Comparison of ENCODE assay signal across 11 mouse cellular contexts in genomic region chr5:143704875-143705658, GRCm38 (mm10). TPM values are rescaled to one million over a fixed set of nuclear protein-coding genes. Genes with fewer than 3 reads are reported as not detected.
DNase-seq lines count a peak whose midpoint lies in the region; ATAC-seq lines count a peak whose summit lies in the region.
"Had no signal": no experiment of that assay in that cellular context is flagged by ENCODE, and none has a peak within 500 bp of the region (broad histone marks: within the 10 kb centered on the region; RNA-seq: fewer than 3 reads in every experiment).

No protein-coding gene starts in this region.

- no peak overlapping the region for H3K4me3 ChIP-seq in heart, embryonic 12.5 days
- H3K4me3 ChIP-seq in liver, embryonic 15.5 days (replicated peaks): no peak overlapping the region
- no peak overlapping the region for H3K4me3 ChIP-seq in kidney, embryonic 16.5 days (ENCODE audit: low read length)

- peaks cover 33% of the 10 kb centered on the region for H3K4me1 ChIP-seq in heart, embryonic 12.5 days (replicated peaks)
- peaks cover 53% of the 10 kb centered on the region for H3K4me1 ChIP-seq in liver, embryonic 15.5 days (replicated peaks)
- H3K4me1 ChIP-seq in kidney, embryonic 16.5 days (ENCODE audit: insufficient read depth, low read length): no peaks in the 10 kb centered on the region

- H3K9ac ChIP-seq in heart, embryonic 12.5 days: peak overlapping the region; percentile 11; the same call in 1 of the 2 replicates
- H3K9ac ChIP-seq in liver, embryonic 15.5 days: peak overlapping the region; percentile 1; the same call in 1 of the 2 replicates
- H3K9ac ChIP-seq in kidney, embryonic 16.5 days (replicated peaks; ENCODE audit: low read length): no peak overlapping the region

- peak overlapping the region; percentile 69 for H3K27ac ChIP-seq in heart, embryonic 12.5 days (ENCODE audit: poor library complexity, severe bottlenecking)
- peak overlapping the region; percentile 67 for H3K27ac ChIP-seq in liver, embryonic 15.5 days (replicated peaks)
- H3K27ac ChIP-seq in kidney, embryonic 16.5 days (ENCODE audit: low read length): no peak overlapping the region

- no peaks in the 10 kb centered on the region for H3K9me3 ChIP-seq in heart, embryonic 12.5 days (replicated peaks)
- H3K9me3 ChIP-seq in liver, embryonic 15.5 days (replicated peaks): no peaks in the 10 kb centered on the region
- no peaks in the 10 kb centered on the region for H3K9me3 ChIP-seq in kidney, embryonic 16.5 days (ENCODE audit: low read length)

- H3K27me3 ChIP-seq in heart, embryonic 12.5 days (replicated peaks): 0 out of 2 replicates have a peak, but pooled peaks cover 3% of the 10 kb centered on the region
- H3K27me3 ChIP-seq in liver, embryonic 15.5 days: no peaks in the 10 kb centered on the region
- H3K27me3 ChIP-seq in kidney, embryonic 16.5 days (ENCODE audit: insufficient read depth, low read length): no peaks in the 10 kb centered on the region

- peaks cover 76% of the 10 kb centered on the region for H3K36me3 ChIP-seq in heart, embryonic 12.5 days
- H3K36me3 ChIP-seq in liver, embryonic 15.5 days (replicated peaks): peaks cover 88% of the 10 kb centered on the region
- peaks cover 50% of the 10 kb centered on the region for H3K36me3 ChIP-seq in kidney, embryonic 16.5 days (ENCODE audit: insufficient read depth, low read length)

- H3K4me2 ChIP-seq in heart, embryonic 12.5 days: no peak overlapping the region
- H3K4me2 ChIP-seq in liver, embryonic 15.5 days: no peak overlapping the region
- H3K4me2 ChIP-seq in kidney, embryonic 16.5 days (replicated peaks; ENCODE audit: low read depth, low read length): no peak overlapping the region

- intact Hi-C loops in left cerebral cortex, postnatal 4 days (cut with DNase I): no loop called here
- intact Hi-C loops in left cerebral cortex, postnatal 14 days (cut with DNase I): no loop called here

- WGBS in heart, embryonic 12.5 days: 84% methylated on average over 13 of the region's 13 CpGs
- 84% methylated on average over 13 of the region's 13 CpGs for WGBS in liver, embryonic 15.5 days (ENCODE audit: insufficient replicate concordance)
- 82% methylated on average over 13 of the region's 13 CpGs for WGBS in kidney, embryonic 16.5 days

- ATAC-seq in heart, embryonic 12.5 days (ENCODE audit: insufficient number of reproducible peaks, low FRiP score): no peak
- no peak for ATAC-seq in liver, embryonic 15.5 days (ENCODE audit: insufficient read depth)
- ATAC-seq in kidney, embryonic 16.5 days (ENCODE audit: low FRiP score, low TSS enrichment): no peak
- ATAC-seq: CD4-positive, CD25-positive, alpha-beta regulatory T cell, adult 4 months had no signal

- no peak for DNase-seq in heart, adult 8-10 months (ENCODE audit: low spot score)
- peak; percentile 47 for DNase-seq in left cerebral cortex, postnatal 4 days
- DNase-seq in left cerebral cortex, postnatal 14 days (ENCODE audit: low spot score in 2 of 2): no peak
- peak; percentile 67 for DNase-seq in cerebellum, adult 11-12 months
- no peak for DNase-seq in urinary bladder, adult 18-20 months (ENCODE audit: low spot score in 2 of 2)
- DNase-seq: kidney, adult 8-10 months; thymus, postnatal 36 days had no signal

RNA-seq across cellular contexts. Expression of gene Usp42, which starts 27.0 kb away (rescaled TPM):
- polyA plus RNA-seq in heart, embryonic 12.5 days (2016; fragmentation: Nextera tagmentation; extraction: Ambion mirVana): 17.6 and 19.4 TPM in 2 replicates
- 1 to 10 TPM; 5.6 to 7.9 (median 6.9) TPM for total RNA-seq in heart, adult 8-10 months (2022)
- total RNA-seq in left cerebral cortex, postnatal 4 days (2021): 10 to 100 TPM; 40.9 to 43.9 TPM
- 10 to 100 TPM; 21.7 to 25.3 TPM for total RNA-seq in left cerebral cortex, postnatal 14 days (2021)
- 3.4 TPM in 2 replicates for polyA plus RNA-seq in liver, embryonic 15.5 days (2015; fragmentation: Nextera tagmentation; extraction: Ambion mirVana)
- polyA plus RNA-seq in kidney, embryonic 16.5 days (2015; fragmentation: Nextera tagmentation; extraction: Ambion mirVana): 17.1 and 17.7 TPM in 2 replicates

Comparison
In these comparisons a context has a peak if more than half of its experiments do, and no peak if none do; other contexts are left out.
1. DNase-seq: peak in left cerebral cortex, postnatal 4 days (single experiment) and cerebellum, adult 11-12 months (single experiment); none in heart, adult 8-10 months (single experiment), left cerebral cortex, postnatal 14 days (0 of 2) and urinary bladder, adult 18-20 months (0 of 2).